Mouse (Mus musculus) gastrocnemius, postnatal 36 days (tissue): ENCODE measurements at regions not wholly inside any gene's neighbourhood (a gene's known extent, or its start where the extent isn't known, plus 50 kb on each side); places are given as distances from the start of the nearest gene placed in this dataset.

ENCODE experiments used
- DNase-seq, 2 experiments: peaks; one replicate each; pipeline ENCODE4 v3.0.0; 2022
- intact Hi-C: fragments of 180-260 bp; cut with DNase I; formaldehyde crosslinking; loops from one replicate; pipeline ENCODE4 v1.15.1; 2025

- intact Hi-C loops, result no loop called here
- no peak for DNase-seq
These were observed 149.9 kb downstream of the Rpl36a-ps1 start for GRCm38 (mm10) chr14:98844221-98844620.

GRCm38 (mm10) chr14:98834316-98834715 lies 159.8 kb downstream of the Rpl36a-ps1 start:
- intact Hi-C loops, result no loop called here
- DNase-seq, result no peak

- intact Hi-C loops, result no loop called here
- DNase-seq, result no peak
These were observed 160.7 kb downstream of the Rpl36a-ps1 start for GRCm38 (mm10) chr14:98833230-98833999.

- intact Hi-C loops, result no loop called here
These were observed 161.7 kb downstream of the Rpl36a-ps1 start for GRCm38 (mm10) chr14:98832401-98832800.

GRCm38 (mm10) chr14:98829958-98830633 lies 164.0 kb downstream of the Rpl36a-ps1 start:
- no peak for DNase-seq

More at GRCm38 (mm10) chr14:98832401-98832800, 161.7 kb downstream of the Rpl36a-ps1 start:
- no peak for DNase-seq

GRCm38 (mm10) chr14:98827490-98827889 lies 166.6 kb downstream of the Rpl36a-ps1 start:
- no peak for DNase-seq
- intact Hi-C loops, result no loop called here

More at GRCm38 (mm10) chr14:98829958-98830633, 164.0 kb downstream of the Rpl36a-ps1 start:
- intact Hi-C loops, result no loop called here

- intact Hi-C loops, result no loop called here
- no peak for DNase-seq
These were observed 180.5 kb downstream of the Rpl36a-ps1 start for GRCm38 (mm10) chr14:98813657-98814056.

GRCm38 (mm10) chr14:98810259-98811042 lies 183.7 kb downstream of the Rpl36a-ps1 start:
- intact Hi-C loops, result no loop called here
- DNase-seq, result no peak

GRCm38 (mm10) chr14:98808117-98808516 lies 186.0 kb downstream of the Rpl36a-ps1 start:
- intact Hi-C loops, result no loop called here

GRCm38 (mm10) chr14:98805066-98805465 lies 189.1 kb downstream of the Rpl36a-ps1 start:
- no peak for DNase-seq
- intact Hi-C loops, result no loop called here

More at GRCm38 (mm10) chr14:98808117-98808516, 186.0 kb downstream of the Rpl36a-ps1 start:
- no peak for DNase-seq

- DNase-seq, result no peak
- intact Hi-C loops, result no loop called here
These were observed 192.8 kb downstream of the Rpl36a-ps1 start for GRCm38 (mm10) chr14:98801293-98801692.

- intact Hi-C loops, result no loop called here
- DNase-seq, result no peak
These were observed 202.1 kb downstream of the Rpl36a-ps1 start for GRCm38 (mm10) chr14:98791970-98792369.

- intact Hi-C loops, result no loop called here
- DNase-seq, result no peak
These were observed 202.7 kb downstream of the Rpl36a-ps1 start for GRCm38 (mm10) chr14:98791232-98791906.

GRCm38 (mm10) chr14:98789794-98790193 lies 204.3 kb downstream of the Rpl36a-ps1 start:
- intact Hi-C loops, result no loop called here
- no peak for DNase-seq

GRCm38 (mm10) chr14:98781711-98782110 lies 212.4 kb downstream of the Rpl36a-ps1 start:
- intact Hi-C loops, result no loop called here
- DNase-seq, result no peak

GRCm38 (mm10) chr14:98772080-98772479 lies 222.0 kb downstream of the Rpl36a-ps1 start:
- intact Hi-C loops, result no loop called here
- no peak for DNase-seq

- intact Hi-C loops, result no loop called here
- no peak for DNase-seq
These were observed 225.3 kb downstream of the Rpl36a-ps1 start for GRCm38 (mm10) chr14:98768845-98769244.

GRCm38 (mm10) chr14:98767481-98767880 lies 226.6 kb downstream of the Rpl36a-ps1 start:
- intact Hi-C loops, result no loop called here
- no peak for DNase-seq

- no peak for DNase-seq
- intact Hi-C loops, result no loop called here
These were observed 228.8 kb downstream of the Rpl36a-ps1 start for GRCm38 (mm10) chr14:98765358-98765757.

- intact Hi-C loops, result no loop called here
- no peak for DNase-seq
These were observed 243.4 kb downstream of the Rpl36a-ps1 start for GRCm38 (mm10) chr14:98750766-98751165.
